Mouse (Mus musculus) heart, adult 11 months (tissue): ENCODE measurements around the gene Prss30.
"Not testable (repeated sequence)": the region's sequence is repeated elsewhere in the genome, so short reads cannot be mapped to it uniquely, and the experiment has no call there.

Experiments
- DNase-seq: peaks from one replicate; pipeline ENCODE4 v3.0.0; 2022

Gene Prss30

DNA sequence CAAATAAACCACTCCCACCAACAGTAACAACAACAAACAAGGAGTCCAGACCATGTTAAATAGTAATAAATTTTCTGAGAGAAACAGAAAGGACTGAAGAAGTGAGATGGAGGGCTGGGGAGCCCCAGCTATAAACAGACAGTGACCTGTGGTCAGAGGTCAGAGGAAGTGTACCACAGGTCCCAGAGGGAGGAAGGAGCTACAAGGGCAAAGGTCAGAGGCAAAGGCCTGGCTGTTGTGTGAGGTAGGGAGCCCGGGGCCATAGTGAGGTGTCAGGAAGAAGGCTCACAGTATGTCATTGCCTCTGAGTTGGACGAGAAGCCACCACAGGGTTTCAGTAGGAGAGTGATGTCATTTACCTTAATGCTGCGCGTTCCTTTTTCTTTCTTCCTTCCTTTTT lies 2.5 kb upstream of the Prss30 start:
- DNase-seq: no peak

DNA sequence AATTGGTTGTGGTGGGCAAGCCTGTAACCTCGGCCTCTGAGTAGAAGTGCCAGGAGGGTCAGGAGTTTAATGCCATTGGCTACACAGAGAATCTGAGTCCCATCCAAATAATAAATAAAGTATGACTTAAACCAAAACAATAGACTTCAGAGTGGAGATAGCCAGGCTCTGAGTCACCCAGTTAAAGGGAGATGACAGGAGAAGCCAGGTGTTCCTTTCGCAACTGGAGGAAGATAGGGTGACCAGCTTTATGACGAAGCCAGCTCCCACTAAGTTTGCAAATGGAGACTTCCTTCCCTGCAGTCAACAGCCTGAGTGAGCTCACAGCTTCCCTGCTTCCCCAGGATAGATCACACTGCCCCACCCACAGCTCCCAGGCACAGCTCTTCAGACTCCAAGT lies 895 bp downstream of the Prss30 start:
- no peak for DNase-seq

DNA sequence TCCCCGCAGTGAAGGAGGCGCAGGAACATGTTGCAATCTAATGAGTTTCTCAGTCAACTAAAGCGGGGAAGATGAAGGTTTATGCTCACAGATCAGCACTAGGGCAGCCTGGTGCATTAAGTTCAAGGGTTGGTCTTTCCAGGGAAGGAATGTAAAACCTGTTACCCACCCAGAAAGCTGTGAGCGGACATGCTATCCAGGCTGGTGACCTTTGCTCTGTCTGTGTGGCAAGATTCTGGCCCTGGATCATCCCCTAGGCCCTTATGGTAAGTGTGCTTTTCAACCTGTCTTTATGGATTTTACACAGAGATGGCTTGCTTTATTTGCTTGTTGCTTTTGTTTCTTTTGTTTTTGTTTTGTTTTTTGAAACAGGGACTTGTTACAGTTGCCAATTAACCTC lies 3.7 kb downstream of the Prss30 start:
- DNase-seq: no peak

GRCm38 (mm10) chr17:23971315-23971714 lies 9.1 kb downstream of the Prss30 start:
- DNase-seq: peak; percentile 80

- peak; percentile 93 for DNase-seq
These were observed 11.1 kb downstream of the Prss30 start for GRCm38 (mm10) chr17:23969231-23969630.

- DNase-seq: no peak
These were observed 11.6 kb downstream of the Prss30 start for GRCm38 (mm10) chr17:23968780-23969179.

DNA sequence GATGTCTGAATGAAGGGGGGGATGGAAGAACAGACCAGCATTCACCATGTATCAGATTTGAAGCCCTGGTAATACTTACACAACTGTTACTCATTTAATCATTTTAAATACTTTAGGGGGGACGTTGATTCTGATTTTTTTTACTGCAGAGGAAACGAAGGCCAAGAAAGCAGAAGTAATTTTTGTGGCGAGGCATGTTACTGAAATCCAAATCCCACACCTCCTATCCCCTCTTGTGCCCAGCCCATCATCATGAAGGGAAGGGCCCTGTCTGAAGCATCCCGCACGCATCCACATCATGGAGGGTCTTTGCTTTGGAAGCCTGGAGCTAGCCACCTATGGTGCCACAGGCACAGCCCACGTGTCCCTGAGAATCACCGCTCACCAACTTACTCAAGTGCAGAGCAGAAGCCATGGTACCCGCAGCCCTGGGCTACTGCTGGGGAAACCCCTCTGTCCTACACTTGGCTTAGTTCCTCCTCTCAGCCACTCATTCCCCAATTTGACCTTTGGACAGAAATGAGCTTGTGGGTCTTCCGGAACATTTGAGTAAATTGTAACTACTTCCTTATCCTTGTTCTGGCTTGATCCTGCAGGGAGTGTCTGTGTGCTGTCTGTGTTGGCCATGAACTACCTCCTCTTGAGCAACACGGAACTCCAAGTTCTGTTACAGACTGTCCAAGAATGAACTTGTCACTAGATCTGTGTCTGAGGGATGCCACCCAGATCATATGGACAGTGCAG lies 13.5 kb downstream of the Prss30 start:
- peak; percentile 96 for DNase-seq

- no peak for DNase-seq
These were observed 14.5 kb downstream of the Prss30 start for GRCm38 (mm10) chr17:23965805-23966425.

GRCm38 (mm10) chr17:23961573-23962122 lies 18.7 kb downstream of the Prss30 start:
- no peak for DNase-seq

GRCm38 (mm10) chr17:23960084-23960738 lies 20.2 kb downstream of the Prss30 start:
- peak; percentile 92 for DNase-seq

- no peak for DNase-seq
These were observed 25.2 kb downstream of the Prss30 start, which contains the start of gene Sbpl for GRCm38 (mm10) chr17:23955174-23955573. TSS of gene Sbpl (minus strand) at chr17:23955274.

GRCm38 (mm10) chr17:23950828-23951227 lies 29.5 kb downstream of the Prss30 start:
- DNase-seq: not testable (repeated sequence)

- DNase-seq: peak; percentile 91
These were observed 31.3 kb downstream of the Prss30 start for GRCm38 (mm10) chr17:23949068-23949467.

GRCm38 (mm10) chr17:23947486-23947885 lies 32.9 kb downstream of the Prss30 start:
- DNase-seq: not testable (repeated sequence)

- DNase-seq: no peak
These were observed 39.0 kb downstream of the Prss30 start, which contains the start of gene Sbp for GRCm38 (mm10) chr17:23941372-23941771. TSS of gene Sbp (plus strand) at chr17:23941672.

DNA sequence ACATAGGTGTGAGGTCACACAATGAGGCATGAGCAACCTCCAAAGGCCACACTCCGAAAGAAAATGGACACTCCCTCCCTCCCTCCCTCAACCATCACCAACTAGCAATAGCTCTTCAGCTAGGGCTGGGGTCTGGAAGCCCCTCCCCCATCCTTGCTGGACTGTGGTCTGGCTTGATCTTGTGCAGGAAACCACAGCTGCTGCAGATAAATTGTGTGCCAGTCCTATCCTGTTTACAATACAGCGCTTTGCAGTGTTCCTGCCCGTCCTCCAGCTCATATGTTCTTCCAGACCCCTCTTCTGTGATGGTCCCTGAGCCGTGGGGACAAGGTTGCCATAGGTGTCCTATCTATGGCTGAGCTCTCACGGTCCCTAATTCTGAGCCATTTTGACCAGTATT lies 49.2 kb downstream of the Prss30 start:
- peak; percentile 56 for DNase-seq

- peak; percentile 98 for DNase-seq
These were observed 55.3 kb downstream of the Prss30 start for GRCm38 (mm10) chr17:23925090-23925493.

- DNase-seq: peak; percentile 100
These were observed 55.8 kb downstream of the Prss30 start for GRCm38 (mm10) chr17:23924531-23925007.
